Mouse (Mus musculus): ENCODE results near the gene Gm49320. TPM values are rescaled to one million over a fixed set of nuclear protein-coding genes. Genes with fewer than 3 reads are reported as not detected.

Gm49320 gene
- 1.1 and 1.3 TPM in 2 replicates for polyA plus RNA-seq (2015; fragmentation: Nextera tagmentation; extraction: Ambion mirVana)

DNA sequence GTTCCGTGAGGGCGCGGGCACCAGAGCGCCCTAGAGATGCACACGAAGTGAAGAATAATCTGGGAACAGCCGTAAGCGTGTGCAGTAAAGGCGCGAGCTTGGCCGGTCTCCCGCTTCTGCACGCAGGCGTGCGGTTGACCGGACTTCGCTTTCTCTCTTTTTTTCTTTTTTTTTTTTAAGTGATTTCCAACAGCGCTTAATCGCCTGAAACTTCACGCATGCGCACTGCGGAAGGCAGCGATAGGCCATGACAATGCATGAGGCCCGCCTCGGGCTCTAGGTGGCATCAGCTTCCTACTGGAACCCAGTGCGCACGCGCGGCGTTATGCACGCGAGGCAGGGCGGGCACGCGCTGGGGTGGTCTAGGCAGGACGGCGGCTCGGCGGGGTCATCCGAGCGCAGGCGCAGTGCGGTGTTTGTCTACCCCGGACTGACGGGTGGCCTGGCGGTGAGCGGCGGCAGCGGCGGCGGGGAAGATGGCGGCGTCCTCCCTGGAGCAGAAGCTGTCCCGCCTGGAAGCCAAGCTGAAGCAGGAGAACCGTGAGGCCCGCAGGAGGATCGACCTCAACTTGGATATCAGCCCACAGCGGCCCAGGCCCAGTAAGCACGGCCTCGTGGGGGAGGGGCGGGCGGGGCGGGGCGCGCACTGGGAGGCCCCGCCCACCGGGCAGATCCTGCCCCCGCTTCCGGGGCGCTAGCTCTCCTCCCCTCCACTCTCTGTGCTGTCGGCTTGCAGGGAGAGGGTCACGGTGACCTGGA lies at the start of gene Gm49320, which contains the start of gene Map2k7:
Gm49320 (plus strand) TSS at position 432 of the 759 bp plus-strand sequence.
Map2k7 (plus strand) TSS at position 307 of the 759 bp plus-strand sequence.
- H3K4me2 ChIP-seq: peak within 1 kb of the TSS; percentile 87
- H3K27ac ChIP-seq (replicated peaks): peak within 1 kb of the TSS; percentile 94
- peak within 1 kb of the TSS; percentile 77 for H3K4me3 ChIP-seq (replicated peaks)
- peak within 1 kb of the TSS; percentile 72 for H3K9ac ChIP-seq (replicated peaks)
- no peaks in the 10 kb centered on the region for H3K9me3 ChIP-seq (replicated peaks)
- peaks cover 20% of the 10 kb centered on the region for H3K36me3 ChIP-seq
- ATAC-seq (ENCODE audit: low FRiP score): peak; percentile 93
- no peaks in the 10 kb centered on the region for H3K27me3 ChIP-seq (replicated peaks)
- under 1% methylated on average over 62 of the region's 71 CpGs for WGBS
- H3K4me1 ChIP-seq: peaks cover 41% of the 10 kb centered on the region

DNA sequence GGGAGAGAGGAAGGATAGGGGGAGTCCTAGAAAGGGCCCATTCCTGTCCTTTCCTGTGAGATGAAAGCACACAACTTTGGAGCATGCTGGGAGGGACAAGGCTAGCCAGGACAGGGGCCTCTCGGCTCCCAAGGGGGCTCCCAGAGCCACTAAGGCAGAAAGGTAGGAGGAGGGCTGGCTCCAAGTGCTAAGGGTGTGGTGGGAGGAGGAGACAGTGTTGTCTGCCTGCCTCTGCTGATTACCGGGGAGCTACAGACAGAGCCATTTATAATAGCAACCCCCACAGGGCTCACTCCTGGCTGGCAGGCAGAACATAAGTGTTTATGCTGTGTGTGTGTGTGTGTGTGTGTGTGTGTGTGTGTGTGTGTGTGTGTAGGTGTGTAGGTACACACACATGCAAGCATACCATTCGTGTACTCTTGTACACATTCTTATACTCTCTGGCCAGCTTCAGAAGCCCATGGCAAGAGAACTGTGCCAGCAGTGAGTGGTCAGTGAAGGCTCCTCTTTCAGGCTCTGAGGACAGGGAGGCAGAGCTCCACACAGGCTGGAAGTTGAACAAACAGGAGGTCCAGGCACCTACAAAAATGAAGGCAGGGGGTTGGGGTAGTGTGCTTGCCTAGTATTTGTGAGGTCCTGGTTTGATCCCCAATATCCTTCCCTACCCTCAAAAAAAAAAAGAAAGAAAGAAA lies 49.5 kb upstream of the Gm49320 start:
- Histone ChIP-seq H3K4me1 (peaks cover 14% of the 10 kb centered on the region), H3K36me3 (peaks cover 82% of the 10 kb centered on the region), H3K4me3 (replicated peaks) (no peak overlapping the region), H3K4me2 (no peak overlapping the region), H3K27me3 (replicated peaks) (no peaks in the 10 kb centered on the region), H3K27ac (replicated peaks) (no peak overlapping the region), H3K9ac (replicated peaks) (no peak overlapping the region), H3K9me3 (replicated peaks) (no peaks in the 10 kb centered on the region)
- 23% methylated on average over 3 of the region's 3 CpGs for WGBS
- ATAC-seq (ENCODE audit: low FRiP score): no peak

DNA sequence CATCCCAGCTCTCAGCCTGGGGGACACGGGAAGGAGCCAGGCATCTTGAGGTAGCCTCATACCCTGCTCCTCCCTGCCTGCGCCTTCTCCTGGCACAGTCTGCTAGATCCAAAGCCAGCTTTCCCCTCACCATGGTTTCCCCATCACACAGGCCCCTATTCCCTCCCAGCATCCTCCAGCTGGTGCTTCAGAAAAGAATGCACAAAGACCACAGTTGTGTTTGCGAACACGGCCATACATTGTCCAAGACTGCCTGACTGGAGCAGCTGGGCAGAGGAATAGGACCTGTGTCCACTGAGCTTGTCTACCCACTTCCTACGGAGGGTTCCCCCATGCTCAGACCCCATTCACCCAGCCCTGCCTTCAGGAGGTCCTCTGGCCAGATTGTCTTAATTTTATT lies 46.4 kb upstream of the Gm49320 start:
- Histone ChIP-seq H3K27ac (replicated peaks) (peak overlapping the region; percentile 75), H3K4me1 (peaks cover 14% of the 10 kb centered on the region), H3K4me3 (replicated peaks) (no peak overlapping the region), H3K4me2 (no peak overlapping the region), H3K9ac (replicated peaks) (no peak overlapping the region), H3K9me3 (replicated peaks) (no peaks in the 10 kb centered on the region), H3K36me3 (peaks cover 71% of the 10 kb centered on the region), H3K27me3 (replicated peaks) (no peaks in the 10 kb centered on the region)
- ATAC-seq (ENCODE audit: low FRiP score): peak; percentile 54
- WGBS: 27% methylated on average over 5 of the region's 5 CpGs

- Histone ChIP-seq H3K4me2 (no peak overlapping the region), H3K36me3 (peaks cover 68% of the 10 kb centered on the region), H3K4me3 (replicated peaks) (no peak overlapping the region), H3K27me3 (replicated peaks) (no peaks in the 10 kb centered on the region), H3K4me1 (peaks cover 14% of the 10 kb centered on the region), H3K9me3 (replicated peaks) (no peaks in the 10 kb centered on the region), H3K9ac (replicated peaks) (no peak overlapping the region), H3K27ac (replicated peaks) (peak overlapping the region; percentile 74)
- 4% methylated on average over 18 of the region's 18 CpGs for WGBS
- peak; percentile 70 for ATAC-seq (ENCODE audit: low FRiP score)
Measured at GRCm38 (mm10) chr8:4192807-4193587, 45.7 kb upstream of the Gm49320 start.

- H3K4me3 ChIP-seq (replicated peaks): no peak overlapping the region
- no peak overlapping the region for H3K4me2 ChIP-seq
- H3K27me3 ChIP-seq (replicated peaks): no peaks in the 10 kb centered on the region
- peaks cover 64% of the 10 kb centered on the region for H3K36me3 ChIP-seq
- H3K4me1 ChIP-seq: peaks cover 14% of the 10 kb centered on the region
- H3K27ac ChIP-seq (replicated peaks): peak overlapping the region; percentile 74
- no peaks in the 10 kb centered on the region for H3K9me3 ChIP-seq (replicated peaks)
- ATAC-seq (ENCODE audit: low FRiP score): no peak; the same call in 1 of the 2 replicates
- H3K9ac ChIP-seq (replicated peaks): no peak overlapping the region
- 48% methylated on average over 7 of the region's 7 CpGs for WGBS
Measured at GRCm38 (mm10) chr8:4193588-4193894, 45.1 kb upstream of the Gm49320 start.

DNA sequence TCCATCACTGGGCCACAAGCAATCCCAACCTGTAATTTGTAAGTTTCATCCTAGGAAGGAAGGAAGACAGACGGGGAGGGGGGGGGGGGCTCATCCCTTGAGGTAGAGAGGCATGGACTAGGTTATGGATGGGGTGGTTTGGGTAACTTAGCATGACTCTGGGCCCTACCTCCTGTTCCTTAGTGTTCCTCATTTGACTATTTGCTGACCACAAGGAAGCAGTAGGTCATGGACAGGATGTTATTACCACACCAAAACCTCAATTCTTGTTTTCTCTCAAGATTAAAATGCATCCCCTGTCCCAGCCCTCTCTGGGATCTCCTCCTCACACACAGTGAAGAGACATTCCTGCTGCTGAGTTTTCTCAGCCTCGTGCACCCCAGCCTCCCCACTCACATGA lies 37.3 kb upstream of the Gm49320 start:
- Histone ChIP-seq H3K27me3 (replicated peaks) (peaks cover 24% of the 10 kb centered on the region), H3K9me3 (replicated peaks) (no peaks in the 10 kb centered on the region), H3K4me1 (peaks cover 11% of the 10 kb centered on the region; the same call in 1 of the 2 replicates), H3K9ac (replicated peaks) (no peak overlapping the region), H3K36me3 (peaks cover 74% of the 10 kb centered on the region), H3K4me3 (replicated peaks) (no peak overlapping the region), H3K27ac (replicated peaks) (no peak overlapping the region), H3K4me2 (no peak overlapping the region)
- WGBS: 64% methylated on average over 2 of the region's 2 CpGs
- no peak for ATAC-seq (ENCODE audit: low FRiP score)

DNA sequence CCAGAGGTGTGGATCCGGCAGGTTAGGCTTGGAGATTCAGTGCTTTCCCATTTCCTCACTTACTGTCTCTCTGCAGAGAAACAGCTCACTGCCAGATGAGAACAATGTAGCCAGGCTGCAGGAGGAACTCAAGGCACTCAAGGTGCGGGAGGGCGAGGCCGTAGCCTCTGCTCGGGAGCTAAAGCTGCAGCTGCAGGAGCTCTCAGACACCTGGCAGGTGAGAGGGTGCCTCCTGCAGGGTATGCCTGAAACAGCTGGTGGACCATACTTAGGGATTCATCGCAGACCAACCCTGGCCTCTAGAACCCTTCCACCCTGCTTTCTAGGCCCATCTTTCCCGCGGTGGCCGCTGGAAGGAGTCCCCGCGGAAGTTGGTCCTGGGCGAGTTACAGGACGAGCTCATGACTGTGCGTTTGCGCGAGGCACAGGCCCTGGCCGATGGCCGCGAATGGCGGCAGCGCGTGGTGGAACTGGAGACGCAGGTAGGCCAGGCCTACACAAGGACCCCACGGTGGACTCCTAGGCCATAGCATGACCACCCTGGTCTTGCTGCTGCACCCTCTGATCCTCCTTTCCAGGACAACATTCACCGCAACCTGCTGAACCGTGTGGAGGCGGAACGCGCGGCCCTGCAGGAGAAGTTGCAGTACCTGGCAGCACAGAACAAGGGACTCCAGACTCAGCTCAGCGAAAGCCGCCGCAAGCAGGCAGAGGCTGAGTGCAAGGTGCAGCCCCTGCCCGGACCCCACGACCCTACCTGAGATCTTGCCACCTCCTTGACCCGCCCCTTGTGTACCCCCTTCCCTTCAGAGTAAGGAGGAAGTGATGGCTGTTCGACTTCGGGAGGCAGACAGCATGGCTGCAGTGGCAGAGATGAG lies 33.2 kb upstream of the Gm49320 start:
- H3K9ac ChIP-seq (replicated peaks): no peak overlapping the region

DNA sequence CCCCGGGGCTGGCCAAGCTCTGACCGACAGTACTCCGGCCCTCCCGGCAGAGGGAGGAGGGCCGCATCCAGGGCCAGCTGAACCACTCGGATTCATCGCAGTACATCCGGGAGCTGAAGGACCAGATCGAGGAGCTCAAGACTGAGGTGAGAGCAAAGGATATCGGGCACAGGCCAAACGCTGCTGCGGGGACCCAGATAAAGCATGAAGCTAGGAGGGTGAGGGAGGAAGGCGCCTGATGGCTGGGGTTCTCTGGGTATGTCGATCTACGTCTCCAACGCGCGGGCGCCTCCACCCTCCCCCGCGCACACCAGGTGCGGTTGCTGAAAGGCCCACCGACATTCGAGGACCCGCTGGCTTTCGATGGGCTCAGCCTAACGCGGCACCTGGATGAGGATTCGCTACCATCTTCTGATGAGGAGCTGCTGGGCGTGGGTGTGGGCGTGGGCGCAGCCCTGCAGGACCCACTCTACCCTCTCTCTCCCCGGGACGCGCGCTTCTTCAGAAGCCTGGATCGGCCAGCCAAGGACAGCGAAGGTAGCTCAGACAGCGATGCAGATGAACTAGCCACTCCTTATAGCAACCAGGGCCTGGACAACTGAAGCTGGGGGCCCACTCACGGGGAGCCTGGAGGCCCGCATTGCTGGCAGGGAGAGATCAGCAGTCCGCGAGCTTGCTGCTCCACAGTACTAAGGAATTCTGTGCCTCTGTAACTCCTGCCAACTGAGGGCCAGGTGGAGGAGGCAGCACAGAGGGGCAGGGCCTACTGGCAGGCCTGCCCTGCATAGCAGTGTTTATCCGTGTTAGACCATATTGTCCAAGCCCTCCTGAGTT lies 32.3 kb upstream of the Gm49320 start:
- WGBS: 15% methylated on average over 44 of the region's 44 CpGs
- peak; percentile 11; the same call in 1 of the 2 replicates for ATAC-seq (ENCODE audit: low FRiP score)
- H3K27me3 ChIP-seq (replicated peaks): peaks cover 24% of the 10 kb centered on the region
- H3K4me1 ChIP-seq: peaks cover 45% of the 10 kb centered on the region
- no peak overlapping the region for H3K4me2 ChIP-seq
- H3K9me3 ChIP-seq (replicated peaks): 0 out of 2 replicates have a peak, but pooled peaks cover 3% of the 10 kb centered on the region
- peaks cover 71% of the 10 kb centered on the region for H3K36me3 ChIP-seq
- no peak overlapping the region for H3K9ac ChIP-seq (replicated peaks)
- H3K4me3 ChIP-seq (replicated peaks): no peak overlapping the region
- H3K27ac ChIP-seq (replicated peaks): no peak overlapping the region

More for the DNA sequence above, 33.2 kb upstream of the Gm49320 start:
- Histone ChIP-seq H3K27ac (replicated peaks) (no peak overlapping the region), H3K36me3 (peaks cover 74% of the 10 kb centered on the region), H3K4me1 (peaks cover 37% of the 10 kb centered on the region), H3K9me3 (replicated peaks) (0 out of 2 replicates have a peak, but pooled peaks cover 3% of the 10 kb centered on the region), H3K4me2 (no peak overlapping the region), H3K27me3 (replicated peaks) (peaks cover 24% of the 10 kb centered on the region), H3K4me3 (replicated peaks) (no peak overlapping the region)
- ATAC-seq (ENCODE audit: low FRiP score): 0 out of 2 replicates have a peak, but pooled peaks have one; percentile 2
- WGBS: 18% methylated on average over 37 of the region's 38 CpGs

DNA sequence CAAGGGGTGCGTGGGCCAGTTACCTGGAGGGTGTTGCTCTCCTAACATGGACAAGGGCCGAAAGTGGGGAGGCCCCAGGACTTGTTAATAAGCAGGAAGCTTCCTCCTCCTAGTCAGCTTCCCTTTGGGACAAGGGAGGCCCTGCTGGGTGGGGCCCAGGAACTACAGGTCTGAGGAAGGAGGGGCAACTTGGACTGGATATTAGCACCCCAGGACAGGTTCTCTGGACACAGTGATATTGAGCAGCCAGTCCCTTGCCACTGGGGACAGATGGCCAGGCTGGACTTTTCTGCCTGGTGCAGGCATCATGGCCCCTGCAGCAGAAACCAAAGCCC lies 31.7 kb upstream of the Gm49320 start:
- Histone ChIP-seq H3K4me3 (replicated peaks) (no peak overlapping the region), H3K4me1 (peaks cover 47% of the 10 kb centered on the region), H3K27ac (replicated peaks) (no peak overlapping the region), H3K36me3 (peaks cover 66% of the 10 kb centered on the region), H3K4me2 (no peak overlapping the region), H3K9me3 (replicated peaks) (0 out of 2 replicates have a peak, but pooled peaks cover 3% of the 10 kb centered on the region), H3K9ac (replicated peaks) (no peak overlapping the region), H3K27me3 (replicated peaks) (peaks cover 24% of the 10 kb centered on the region)
- no peak for ATAC-seq (ENCODE audit: low FRiP score)
- 73% methylated on average over 2 of the region's 2 CpGs for WGBS

DNA sequence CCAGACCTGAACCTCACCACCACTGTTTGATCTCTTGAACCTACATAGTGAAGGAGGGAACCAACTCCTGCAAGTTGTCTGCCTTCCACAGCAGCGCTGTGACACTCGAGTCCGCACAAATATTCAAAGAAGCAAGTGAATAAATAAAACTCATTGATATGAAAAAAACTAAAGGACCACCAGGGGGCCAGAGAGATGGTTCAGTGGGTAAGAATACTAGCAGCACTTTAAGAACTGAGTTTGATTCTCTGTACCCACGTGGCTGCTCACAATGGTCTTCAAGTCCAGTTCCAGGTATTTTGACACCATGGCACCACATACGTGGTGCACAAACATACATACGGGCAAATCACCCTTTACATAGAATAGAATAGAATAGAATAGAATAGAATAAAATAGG lies 27.6 kb upstream of the Gm49320 start:
- H3K27ac ChIP-seq (replicated peaks): peak overlapping the region; percentile 51; the same call in 1 of the 2 replicates
- peaks cover 27% of the 10 kb centered on the region for H3K36me3 ChIP-seq
- 0 out of 2 replicates have a peak, but pooled peaks cover 3% of the 10 kb centered on the region for H3K9me3 ChIP-seq (replicated peaks)
- H3K4me3 ChIP-seq (replicated peaks): no peak overlapping the region
- no peak overlapping the region for H3K9ac ChIP-seq (replicated peaks)
- ATAC-seq (ENCODE audit: low FRiP score): no peak
- peaks cover under 1% of the 10 kb centered on the region; the same call in 1 of the 2 replicates for H3K27me3 ChIP-seq (replicated peaks)
- H3K4me1 ChIP-seq: peaks cover 73% of the 10 kb centered on the region
- no peak overlapping the region; the same call in 1 of the 2 replicates for H3K4me2 ChIP-seq
- WGBS: 75% methylated on average over 6 of the region's 6 CpGs
